Mouse (Mus musculus) limb, embryonic 13.5 days (tissue): ENCODE measurements around the gene Kdm2b. TPM values are rescaled to one million over a fixed set of nuclear protein-coding genes. Genes with fewer than 3 reads are reported as not detected.

ENCODE experiments used
- ATAC-seq: fragments of 200-750 bp; cut with Nextera tagmentation; 2 replicates; pipeline ENCODE4 v1.8.0; 2017; ENCODE audit warnings: low read depth, moderate number of reproducible peaks, moderate TSS enrichment; ENCODE audit not compliant: low FRiP score
- H3K27ac ChIP-seq: fragments of 300-500 bp; sonication (generic); 2 replicates; pipeline ENCODE4 v1.5.1; 2015; ENCODE audit warnings: inconsistent platforms, mild to moderate bottlenecking, moderate library complexity
- H3K27me3 ChIP-seq: fragments of 300-500 bp; sonication (generic); 2 replicates; pipeline ENCODE4 v1.6.1; 2015; ENCODE audit warnings: mild to moderate bottlenecking, inconsistent platforms
- H3K36me3 ChIP-seq: fragments of 300-500 bp; sonication (generic); 2 replicates; pipeline ENCODE4 v1.6.1; 2015; ENCODE audit warnings: inconsistent platforms, mild to moderate bottlenecking, moderate library complexity
- H3K4me1 ChIP-seq: fragments of 300-500 bp; sonication (generic); 2 replicates; pipeline ENCODE4 v1.6.1; 2015; ENCODE audit warnings: inconsistent platforms
- H3K4me2 ChIP-seq: fragments of 300-500 bp; sonication (generic); replicated peaks from 2 replicates; pipeline ENCODE4 v1.6.1; 2015; ENCODE audit warnings: inconsistent platforms, mild to moderate bottlenecking, moderate library complexity
- H3K4me3 ChIP-seq: fragments of 300-500 bp; sonication (generic); 2 replicates; pipeline ENCODE4 v1.5.1; 2015; ENCODE audit warnings: moderate library complexity, mild to moderate bottlenecking, inconsistent platforms
- H3K9ac ChIP-seq: fragments of 300-500 bp; sonication (generic); 2 replicates; pipeline ENCODE4 v1.6.1; 2015; ENCODE audit warnings: mild to moderate bottlenecking, inconsistent platforms
- H3K9me3 ChIP-seq: fragments of 300-500 bp; sonication (generic); 2 replicates; pipeline ENCODE4 v1.6.1; 2016; ENCODE audit warnings: inconsistent platforms
- WGBS: fragments of 180-500 bp; shearing (Covaris S2); methylation state at CpG from one replicate; pipeline ENCODE4 v1.1.7; 2015; 5-methylcytosine and 5-hydroxymethylcytosine counted together
- polyA plus RNA-seq: library from polyadenylated mRNA; unstranded; fragments of >200 nt; fragmentation: Nextera tagmentation; extraction: Ambion mirVana; gene quantifications from 2 replicates; pipeline ENCODE4 v1.2.1, GENCODE M21; 2015

The Kdm2b gene
- polyA plus RNA-seq, 1 experiment from 2014 or later, result 66.6 TPM

DNA sequence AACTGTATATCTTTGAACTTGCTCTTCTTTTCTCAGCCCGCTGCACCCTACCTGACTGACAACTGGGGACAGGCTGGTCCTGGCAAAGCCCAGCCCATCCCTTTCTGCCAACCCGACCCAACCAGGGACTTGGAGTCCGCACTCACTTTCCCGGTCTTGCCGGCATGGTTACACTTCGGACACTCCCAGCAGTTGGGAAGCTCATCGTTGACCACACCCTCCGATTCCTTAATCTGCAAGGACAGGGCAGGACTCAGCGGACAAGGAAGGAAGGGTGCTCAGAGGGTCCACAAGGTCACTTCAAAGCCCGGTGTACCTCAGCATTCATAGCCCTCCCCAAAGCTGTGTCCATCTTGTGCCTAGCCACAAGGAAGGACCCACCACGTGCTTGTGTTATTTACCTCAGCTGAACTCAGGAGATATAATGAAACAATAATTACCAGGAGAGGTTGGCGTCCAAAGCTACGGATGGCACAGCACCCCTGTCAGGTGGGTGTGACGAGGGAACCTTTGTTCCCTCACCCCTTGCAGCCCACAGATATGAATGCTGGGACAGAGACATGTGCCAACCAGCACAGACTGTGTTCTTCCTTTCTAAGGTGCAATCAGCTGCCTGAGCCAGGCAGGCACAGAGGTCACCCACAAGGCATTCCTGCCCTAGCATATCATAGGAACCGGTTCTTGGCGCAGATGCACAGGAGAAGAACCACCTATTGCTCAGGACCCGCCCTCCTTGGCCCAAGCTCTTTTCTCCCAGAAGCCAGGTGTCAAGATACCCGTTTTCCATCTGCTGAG is 107.2 kb downstream of the Kdm2b start:
- H3K36me3 ChIP-seq, result peaks cover 52% of the 10 kb centered on the region
- no peak overlapping the region for H3K4me3 ChIP-seq
- WGBS, result 91% methylated on average over 18 of the region's 18 CpGs
- no peaks in the 10 kb centered on the region for H3K9me3 ChIP-seq
- ATAC-seq, result no peak
- no peak overlapping the region for H3K9ac ChIP-seq
- H3K27me3 ChIP-seq, result no peaks in the 10 kb centered on the region
- H3K4me2 ChIP-seq, result no peak overlapping the region
- H3K27ac ChIP-seq, result no peak overlapping the region
- peaks cover 5% of the 10 kb centered on the region; the same call in 1 of the 2 replicates for H3K4me1 ChIP-seq

DNA sequence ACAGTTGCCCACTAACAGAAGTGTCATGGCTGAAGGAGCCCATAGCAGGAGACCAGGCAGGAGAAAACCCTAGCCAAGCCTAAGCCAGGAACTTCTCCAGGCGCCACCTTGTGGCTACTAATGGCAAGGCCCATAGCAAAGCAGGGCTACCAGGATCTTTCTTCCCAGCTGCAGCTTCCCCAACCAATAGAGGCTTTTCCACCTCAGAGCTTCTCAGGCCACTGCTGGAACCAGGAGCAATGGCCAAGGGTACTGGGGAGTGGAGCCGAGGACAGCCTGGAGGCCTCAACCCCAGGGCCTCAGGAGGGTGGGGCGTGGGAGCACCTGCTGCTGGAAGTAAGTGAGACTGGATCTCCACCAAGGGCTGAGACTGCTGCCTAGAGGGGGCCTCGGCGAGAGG is 108.3 kb downstream of the Kdm2b start:
- 0 out of 2 replicates have a peak, but pooled peaks have one; percentile 40 for ATAC-seq

DNA sequence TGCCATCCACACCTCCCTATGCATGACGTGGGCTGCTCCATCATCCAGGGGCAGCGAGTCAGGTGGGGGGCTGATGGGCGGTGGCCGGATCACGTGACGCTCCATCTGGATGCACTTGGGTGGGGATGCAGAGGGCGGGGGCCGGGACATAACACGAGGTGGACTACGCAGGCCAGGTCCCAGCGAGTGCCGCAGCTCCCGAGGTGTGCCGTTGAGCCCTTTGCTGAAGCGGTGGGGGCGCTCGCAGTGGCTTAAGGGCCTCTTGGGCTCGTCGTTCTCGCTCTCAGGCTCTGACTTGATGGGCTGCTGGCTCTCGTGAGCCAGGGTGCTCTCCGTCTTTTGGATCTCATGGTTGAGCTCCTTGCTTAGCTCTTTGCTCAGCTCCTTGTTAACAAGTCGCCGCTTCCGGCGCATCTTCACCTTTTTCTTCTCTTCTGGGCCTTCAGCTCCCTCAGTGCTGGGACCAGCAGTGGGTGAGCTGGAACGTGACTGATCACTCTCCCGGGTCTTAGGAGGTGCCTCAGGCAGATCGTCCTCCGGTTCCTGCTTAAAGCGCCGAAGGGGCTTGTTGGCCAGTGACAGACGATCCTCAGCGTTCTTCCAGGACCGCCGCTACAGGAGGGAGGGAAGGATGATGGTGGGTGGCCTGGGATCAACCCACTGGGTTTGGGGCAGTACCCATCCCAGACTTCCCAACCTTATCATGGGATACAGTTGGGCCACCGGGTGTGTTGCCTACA is 109.2 kb downstream of the Kdm2b start:
- 95% methylated on average over 37 of the region's 37 CpGs for WGBS
- Histone ChIP-seq H3K36me3 (peaks cover 67% of the 10 kb centered on the region), H3K4me2 (no peak overlapping the region), H3K27ac (no peak overlapping the region), H3K27me3 (no peaks in the 10 kb centered on the region), H3K9ac (no peak overlapping the region), H3K4me1 (no peaks in the 10 kb centered on the region; the same call in 1 of the 2 replicates), H3K9me3 (no peaks in the 10 kb centered on the region), H3K4me3 (no peak overlapping the region)
- no peak for ATAC-seq

More for the DNA sequence above, 108.3 kb downstream of the Kdm2b start:
- H3K4me3 ChIP-seq, result no peak overlapping the region
- no peaks in the 10 kb centered on the region for H3K9me3 ChIP-seq
- peak overlapping the region; percentile 15; the same call in 1 of the 2 replicates for H3K27ac ChIP-seq
- H3K4me1 ChIP-seq, result peaks cover 5% of the 10 kb centered on the region; the same call in 1 of the 2 replicates
- 51% methylated on average over 5 of the region's 5 CpGs for WGBS
- H3K4me2 ChIP-seq, result no peak overlapping the region
- peaks cover 62% of the 10 kb centered on the region for H3K36me3 ChIP-seq
- H3K9ac ChIP-seq, result no peak overlapping the region
- no peaks in the 10 kb centered on the region for H3K27me3 ChIP-seq

DNA sequence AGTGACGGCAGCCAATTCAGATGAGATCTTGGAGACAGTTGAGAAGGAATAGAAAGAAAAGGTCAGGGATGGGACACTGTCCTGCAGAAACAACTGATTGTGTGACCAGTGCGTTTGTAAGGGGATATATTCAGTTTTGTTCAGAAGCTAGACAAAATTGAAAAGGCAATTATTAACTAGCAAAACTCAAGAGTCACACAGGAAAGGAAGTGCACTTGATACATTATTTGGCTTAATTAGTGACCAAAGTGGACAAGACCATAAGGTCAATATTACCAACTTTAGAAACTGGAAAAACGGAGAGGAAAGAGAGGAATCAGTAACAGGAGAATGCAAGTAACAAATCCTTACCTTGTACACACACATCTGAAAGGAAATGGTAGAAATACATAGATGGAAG is 113.0 kb downstream of the Kdm2b start:
- no peak for ATAC-seq
- Histone ChIP-seq H3K9ac (no peak overlapping the region), H3K4me2 (no peak overlapping the region), H3K4me1 (no peaks in the 10 kb centered on the region), H3K36me3 (peaks cover 73% of the 10 kb centered on the region), H3K9me3 (no peaks in the 10 kb centered on the region), H3K4me3 (no peak overlapping the region), H3K27me3 (no peaks in the 10 kb centered on the region), H3K27ac (no peak overlapping the region)
- 88% methylated on average over 3 of the region's 3 CpGs for WGBS

DNA sequence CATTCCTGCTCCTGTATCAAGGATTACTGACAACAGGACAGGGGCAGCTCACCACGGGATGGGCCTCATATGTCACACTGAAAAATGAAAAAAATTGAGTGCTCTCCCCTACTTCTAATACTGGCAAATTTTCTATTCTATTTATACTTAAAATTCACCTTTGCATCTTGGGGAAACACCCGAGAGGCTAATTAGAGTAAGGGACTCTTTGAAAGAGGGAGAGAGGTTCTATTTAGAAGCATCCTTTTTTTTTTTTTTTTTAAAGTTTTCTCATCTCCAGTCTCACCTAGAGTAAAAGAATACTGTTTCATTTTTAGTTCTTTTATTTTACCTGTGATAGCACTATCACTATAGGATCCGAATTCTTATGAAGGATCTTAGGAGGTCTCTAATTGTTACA is 115.3 kb downstream of the Kdm2b start:
- H3K4me2 ChIP-seq, result no peak overlapping the region
- H3K27me3 ChIP-seq, result no peaks in the 10 kb centered on the region
- H3K9ac ChIP-seq, result no peak overlapping the region
- no peaks in the 10 kb centered on the region for H3K4me1 ChIP-seq
- WGBS, result 87% methylated on average over 3 of the region's 3 CpGs
- peaks cover 64% of the 10 kb centered on the region for H3K36me3 ChIP-seq
- no peak for ATAC-seq
- no peaks in the 10 kb centered on the region for H3K9me3 ChIP-seq
- H3K27ac ChIP-seq, result no peak overlapping the region
- H3K4me3 ChIP-seq, result no peak overlapping the region

DNA sequence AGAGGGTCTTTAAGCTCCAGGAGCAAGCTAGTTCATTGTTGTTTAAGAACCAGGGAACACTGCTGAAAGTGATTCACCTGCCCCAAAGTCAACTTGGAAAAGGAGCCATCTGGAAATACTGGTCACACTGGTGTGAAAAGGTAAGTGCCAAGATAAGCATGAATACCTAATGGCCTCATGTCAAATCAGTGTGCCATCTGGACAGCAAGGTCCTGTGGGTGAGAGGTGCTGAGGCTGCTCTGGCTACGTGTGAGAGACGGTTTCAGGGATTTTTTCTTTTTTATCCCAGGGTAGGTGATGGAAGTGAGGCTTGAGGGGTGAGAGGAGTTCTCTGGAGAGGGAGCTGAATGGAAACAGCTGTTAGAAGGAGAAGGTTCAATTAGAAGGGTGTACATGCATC is 116.0 kb downstream of the Kdm2b start:
- ATAC-seq, result no peak
- no peak overlapping the region for H3K4me2 ChIP-seq
- 69% methylated on average over 2 of the region's 2 CpGs for WGBS
- H3K9me3 ChIP-seq, result no peaks in the 10 kb centered on the region
- no peak overlapping the region for H3K9ac ChIP-seq
- H3K4me1 ChIP-seq, result no peaks in the 10 kb centered on the region
- no peak overlapping the region for H3K27ac ChIP-seq
- H3K4me3 ChIP-seq, result no peak overlapping the region
- H3K36me3 ChIP-seq, result peaks cover 63% of the 10 kb centered on the region
- no peaks in the 10 kb centered on the region for H3K27me3 ChIP-seq

DNA sequence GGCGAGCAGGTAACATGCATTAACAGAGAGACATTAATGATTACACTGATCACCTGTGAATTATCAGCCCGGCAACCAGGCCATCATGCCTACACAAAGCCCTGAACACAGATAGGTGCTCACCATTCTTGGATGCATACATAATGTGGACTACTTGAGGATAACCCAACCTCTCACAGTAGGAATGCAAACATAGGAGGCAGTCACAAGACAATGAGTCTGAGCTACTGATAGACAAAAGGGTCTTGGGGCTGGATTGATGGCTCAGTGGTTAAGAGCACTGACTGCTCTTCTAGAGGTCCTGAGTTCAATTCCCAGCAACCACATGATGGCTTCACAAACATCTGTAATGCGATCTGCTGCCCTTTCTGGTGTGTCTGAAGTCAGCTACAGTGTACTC is 117.0 kb downstream of the Kdm2b start:
- no peaks in the 10 kb centered on the region for H3K27me3 ChIP-seq
- H3K27ac ChIP-seq, result no peak overlapping the region
- no peaks in the 10 kb centered on the region for H3K9me3 ChIP-seq
- WGBS, result 90% methylated on average over 3 of the region's 3 CpGs
- no peak overlapping the region for H3K9ac ChIP-seq
- no peak overlapping the region for H3K4me3 ChIP-seq
- H3K4me1 ChIP-seq, result no peaks in the 10 kb centered on the region
- no peak overlapping the region for H3K4me2 ChIP-seq
- no peak for ATAC-seq
- H3K36me3 ChIP-seq, result peaks cover 65% of the 10 kb centered on the region

DNA sequence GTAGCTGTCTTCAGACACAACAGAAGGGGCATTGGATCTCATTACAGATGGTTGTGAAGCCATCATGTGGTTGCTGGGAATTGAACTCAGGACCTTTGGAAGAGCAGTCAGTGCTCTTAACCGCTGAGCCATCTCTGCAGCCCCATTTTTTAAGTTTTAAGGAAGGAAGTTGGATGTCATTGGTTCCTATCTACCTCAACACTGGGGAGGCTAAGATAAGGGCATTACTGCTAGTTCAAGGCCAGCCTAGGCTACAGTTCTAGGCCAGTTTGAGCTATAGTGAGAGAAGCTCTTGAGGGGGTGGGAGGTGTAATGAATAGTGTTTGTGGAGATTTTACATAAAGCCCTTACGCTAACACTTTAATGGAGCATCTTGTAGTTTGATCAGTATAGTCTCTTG is 126.6 kb downstream of the Kdm2b start:
- peaks cover 69% of the 10 kb centered on the region for H3K36me3 ChIP-seq
- H3K27me3 ChIP-seq, result no peaks in the 10 kb centered on the region
- H3K9me3 ChIP-seq, result no peaks in the 10 kb centered on the region
- 96% methylated on average over 2 of the region's 2 CpGs for WGBS
- no peak overlapping the region for H3K4me3 ChIP-seq
- no peak for ATAC-seq
- H3K9ac ChIP-seq, result no peak overlapping the region
- H3K4me2 ChIP-seq, result no peak overlapping the region
- H3K4me1 ChIP-seq, result no peaks in the 10 kb centered on the region
- no peak overlapping the region for H3K27ac ChIP-seq

DNA sequence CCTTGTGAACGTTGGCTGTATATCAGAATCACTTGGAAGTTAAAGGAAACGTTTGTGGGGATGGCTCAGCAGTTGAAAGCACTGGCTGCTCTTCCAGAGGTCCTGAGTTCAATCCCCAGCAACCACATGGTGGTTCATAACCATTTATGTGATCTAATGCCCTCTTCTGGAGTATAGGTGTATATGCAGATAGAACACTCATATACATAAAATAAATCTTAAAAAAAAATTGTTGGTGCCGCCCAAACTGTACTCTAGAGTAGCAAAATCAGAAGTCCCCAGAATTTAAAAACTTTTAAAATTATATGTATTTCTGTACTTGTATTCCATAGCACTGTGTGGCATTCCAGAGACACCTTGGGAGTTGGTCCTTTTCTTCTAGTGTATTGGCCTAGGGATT is 133.8 kb downstream of the Kdm2b start:
- no peak for ATAC-seq
- no peak overlapping the region for H3K4me2 ChIP-seq
- H3K9me3 ChIP-seq, result no peaks in the 10 kb centered on the region
- no peak overlapping the region for H3K4me3 ChIP-seq
- 78% methylated on average over 3 of the region's 3 CpGs for WGBS
- peaks cover 18% of the 10 kb centered on the region for H3K36me3 ChIP-seq
- no peak overlapping the region for H3K27ac ChIP-seq
- no peaks in the 10 kb centered on the region for H3K27me3 ChIP-seq
- no peak overlapping the region for H3K9ac ChIP-seq
- H3K4me1 ChIP-seq, result peaks cover 9% of the 10 kb centered on the region

DNA sequence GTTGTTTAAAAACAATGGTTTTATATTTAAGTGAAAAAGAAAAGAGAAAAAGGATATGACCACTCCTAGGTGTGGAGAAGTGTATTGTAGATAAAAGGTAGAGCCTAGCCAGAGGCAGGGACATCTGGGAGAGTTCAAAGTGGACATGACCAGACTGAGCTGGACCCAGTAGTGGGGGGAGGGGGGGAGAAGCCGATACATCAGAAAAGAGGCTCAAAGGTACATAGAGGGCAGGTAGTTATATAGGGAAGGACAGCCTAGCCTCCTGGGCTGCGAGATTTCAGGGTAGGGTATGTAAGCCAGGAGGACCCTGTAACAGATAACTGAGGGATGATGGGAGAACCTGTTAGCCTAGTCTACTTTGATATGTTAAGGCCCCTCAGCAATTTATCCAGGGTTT is 137.0 kb downstream of the Kdm2b start:
- no peak for ATAC-seq
- no peak overlapping the region for H3K27ac ChIP-seq
- no peaks in the 10 kb centered on the region for H3K27me3 ChIP-seq
- peaks cover 13% of the 10 kb centered on the region for H3K36me3 ChIP-seq
- H3K4me2 ChIP-seq, result no peak overlapping the region
- no peaks in the 10 kb centered on the region for H3K9me3 ChIP-seq
- no peak overlapping the region for H3K4me3 ChIP-seq
- H3K4me1 ChIP-seq, result peaks cover 18% of the 10 kb centered on the region
- 69% methylated on average over 2 of the region's 2 CpGs for WGBS
- no peak overlapping the region for H3K9ac ChIP-seq

DNA sequence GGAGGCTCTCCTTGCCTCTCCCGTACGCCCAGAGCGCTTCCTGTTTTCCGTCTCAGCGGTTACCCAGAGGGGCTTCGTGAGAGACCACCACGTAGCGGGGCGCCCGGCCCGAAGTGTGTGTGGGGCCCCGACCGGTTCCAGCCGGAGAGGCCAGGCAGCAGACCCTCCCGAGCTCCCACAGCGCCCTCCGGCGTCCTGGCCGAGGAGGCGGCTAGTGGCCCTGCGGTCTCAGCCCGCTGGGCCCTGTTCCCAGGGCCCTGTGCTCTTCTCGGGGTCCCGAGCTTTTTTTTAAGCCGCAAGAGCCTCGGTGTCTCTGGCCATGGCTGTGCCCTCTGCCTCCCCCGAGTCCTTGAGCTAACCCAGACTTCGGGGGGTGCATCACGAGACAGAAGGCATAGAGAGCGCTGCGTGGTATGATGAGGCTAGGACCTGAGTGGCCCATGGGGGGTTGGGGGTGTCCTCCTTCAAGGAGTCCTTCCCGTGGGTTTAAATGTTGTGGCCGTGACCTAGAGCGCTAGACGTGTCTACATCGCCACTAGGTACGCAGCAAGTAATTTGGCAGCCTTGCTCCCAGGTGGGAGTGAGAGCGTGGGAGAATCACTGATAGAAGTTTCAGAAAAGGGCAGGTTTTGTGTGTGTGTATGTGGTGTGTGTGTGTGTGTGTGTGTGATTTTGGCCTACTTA is 139.2 kb downstream of the Kdm2b start:
- Histone ChIP-seq H3K4me1 (peaks cover 18% of the 10 kb centered on the region), H3K4me3 (peak overlapping the region; percentile 95), H3K9ac (peak overlapping the region; percentile 98), H3K27me3 (no peaks in the 10 kb centered on the region), H3K27ac (peak overlapping the region; percentile 89), H3K4me2 (peak overlapping the region; percentile 97), H3K9me3 (no peaks in the 10 kb centered on the region), H3K36me3 (no peaks in the 10 kb centered on the region)
- WGBS, result under 1% methylated on average over 38 of the region's 38 CpGs
- ATAC-seq, result peak; percentile 83
